Comparison of ENCODE assay signal across 8 mouse cellular contexts in the genomic region with DNA sequence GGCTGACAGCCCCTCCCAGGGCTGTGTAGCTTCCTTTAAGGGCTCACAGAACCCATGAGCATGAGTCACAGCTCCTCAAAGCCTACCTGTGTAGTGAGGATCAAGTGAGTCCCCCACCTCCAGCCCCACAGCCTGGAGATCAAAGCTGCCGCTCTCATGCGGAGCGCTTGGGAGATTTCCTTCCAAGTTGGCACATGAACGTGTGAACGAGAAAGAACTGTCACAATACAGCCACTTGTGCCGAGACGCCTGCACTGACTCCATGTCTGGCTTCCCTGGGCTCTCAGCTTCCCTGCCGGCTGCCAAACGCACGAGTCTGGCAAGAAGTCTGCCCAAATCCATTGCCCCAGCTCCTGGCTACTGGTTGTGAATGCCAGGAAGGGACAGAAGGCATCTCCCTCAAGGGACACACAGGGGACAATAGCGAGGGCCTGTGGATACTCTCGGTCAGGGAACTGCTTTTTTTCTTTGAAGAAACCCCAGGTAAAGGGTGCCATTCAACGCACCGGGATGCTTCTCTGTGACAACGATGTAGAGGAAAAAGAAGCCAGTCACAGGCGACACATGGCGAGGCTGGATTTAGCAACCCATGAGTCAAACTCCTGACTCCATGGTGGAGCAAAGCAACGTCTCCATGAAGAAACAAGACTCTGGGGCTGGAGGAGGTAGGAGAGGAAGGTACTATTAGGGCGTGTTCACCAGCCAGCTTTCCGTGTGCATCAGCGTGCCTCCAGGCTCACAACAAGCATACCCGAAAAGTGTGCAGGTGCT.
DNase-seq lines count a peak whose midpoint lies in the region; ATAC-seq lines count a peak whose summit lies in the region.

No protein-coding gene starts in this region.

- H3K36me3 ChIP-seq in midbrain, embryonic 13.5 days = no peaks in the 10 kb centered on the region
- no peaks in the 10 kb centered on the region for H3K36me3 ChIP-seq in midbrain, embryonic 10.5 days

- H3K9me3 ChIP-seq in midbrain, embryonic 13.5 days = no peaks in the 10 kb centered on the region
- H3K9me3 ChIP-seq in midbrain, embryonic 10.5 days (replicated peaks) = no peaks in the 10 kb centered on the region

- H3K27me3 ChIP-seq in midbrain, embryonic 13.5 days = peaks cover 54% of the 10 kb centered on the region
- H3K27me3 ChIP-seq in midbrain, embryonic 10.5 days (ENCODE audit: low read depth, poor library complexity, severe bottlenecking) = peaks cover 86% of the 10 kb centered on the region

- ATAC-seq in midbrain, embryonic 13.5 days = no peak

- intact Hi-C loops in left cerebral cortex, postnatal 36 days (cut with DNase I) = no loop called here

- H3K9ac ChIP-seq in midbrain, embryonic 13.5 days (replicated peaks) = no peak overlapping the region

- no peak overlapping the region for H3K4me2 ChIP-seq in midbrain, embryonic 13.5 days (replicated peaks)

- H3K4me3 ChIP-seq in midbrain, embryonic 13.5 days (replicated peaks) = no peak overlapping the region
- H3K4me3 ChIP-seq in midbrain, embryonic 10.5 days = no peak overlapping the region

- WGBS in midbrain, embryonic 13.5 days = 73% methylated on average over 22 of the region's 22 CpGs
- WGBS in midbrain, embryonic 10.5 days = 84% methylated on average over 22 of the region's 22 CpGs

- H3K27ac ChIP-seq in midbrain, embryonic 13.5 days = peak overlapping the region; percentile 51; the same call in 1 of the 2 replicates
- no peak overlapping the region; the same call in 1 of the 2 replicates for H3K27ac ChIP-seq in midbrain, embryonic 10.5 days (replicated peaks)

- peak; percentile 60 for DNase-seq in adrenal gland, postnatal 10 days
- DNase-seq in adrenal gland, adult 18-20 months (ENCODE audit: low spot score in 2 of 2) = no peak
- no peak for DNase-seq in midbrain, embryonic 10.5 days (ENCODE audit: low spot score)
- peak; percentile 54 to 71 for DNase-seq in left cerebral cortex, postnatal 36 days (ENCODE audit: low spot score in 2 of 2)
- DNase-seq in B cell, adult 2 months = no peak
- DNase-seq in spleen, postnatal 36 days (ENCODE audit: low spot score in 2 of 2) = no peak
- DNase-seq in spleen, postnatal 14 days (ENCODE audit: low spot score in 2 of 2) = no peak

- H3K4me1 ChIP-seq in midbrain, embryonic 13.5 days (replicated peaks) = peaks cover 41% of the 10 kb centered on the region
- peaks cover 32% of the 10 kb centered on the region for H3K4me1 ChIP-seq in midbrain, embryonic 10.5 days

Comparison
In these comparisons a context has a peak if more than half of its experiments do, and no peak if none do; other contexts are left out.
1. DNase-seq: peak in adrenal gland, postnatal 10 days (single experiment) and left cerebral cortex, postnatal 36 days (2 of 2); none in adrenal gland, adult 18-20 months (0 of 2), midbrain, embryonic 10.5 days (single experiment), B cell, adult 2 months (0 of 2), spleen, postnatal 36 days (0 of 2) and spleen, postnatal 14 days (0 of 2).